Mouse (Mus musculus): Measurements from ENCODE around the gene Uap1l1.
A peak's percentile ranks its signal among the peaks of the same experiment; 100 is the strongest.
"Not testable (repeated sequence)": the region's sequence is repeated elsewhere in the genome, so short reads cannot be mapped to it uniquely, and the experiment has no call there.

The Uap1l1 gene

DNA sequence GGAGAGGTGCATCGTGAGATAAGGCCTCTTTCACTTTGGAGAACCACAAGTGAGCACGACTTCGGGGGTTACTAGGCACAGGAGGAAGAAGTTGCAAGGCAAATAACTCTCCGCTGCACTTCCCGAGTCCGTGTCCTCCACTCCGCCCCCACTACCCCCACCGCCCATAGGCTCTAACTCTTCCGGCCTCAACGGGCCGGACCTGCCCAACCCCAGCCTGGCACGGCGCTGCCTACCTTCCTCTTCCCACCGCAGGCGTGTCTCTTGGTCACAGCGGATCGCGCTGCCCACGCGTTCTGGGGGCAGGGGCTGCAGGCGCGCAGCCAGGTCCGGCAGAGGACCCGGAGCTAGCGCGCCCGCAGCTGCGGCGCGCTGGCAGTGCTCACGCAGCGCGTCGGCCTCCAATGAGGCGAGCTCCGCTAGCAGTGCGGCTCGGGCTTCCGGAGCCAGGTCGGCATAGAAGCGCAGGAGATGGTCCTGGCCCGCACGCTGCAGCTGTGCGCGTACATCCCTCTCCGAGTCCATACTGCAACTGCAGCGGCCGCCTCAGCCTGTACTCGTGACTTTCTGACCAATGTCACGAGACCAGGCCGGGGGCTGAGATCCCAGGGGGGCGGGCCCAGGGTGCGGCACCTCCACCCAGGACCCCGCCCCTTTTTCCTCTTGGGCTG, at the start of gene Uap1l1:
Uap1l1 (minus strand) TSS at position 592 of the 671 bp plus-strand sequence.
- peak; percentile 47 for DNase-seq (ENCODE audit: low spot score)

DNA sequence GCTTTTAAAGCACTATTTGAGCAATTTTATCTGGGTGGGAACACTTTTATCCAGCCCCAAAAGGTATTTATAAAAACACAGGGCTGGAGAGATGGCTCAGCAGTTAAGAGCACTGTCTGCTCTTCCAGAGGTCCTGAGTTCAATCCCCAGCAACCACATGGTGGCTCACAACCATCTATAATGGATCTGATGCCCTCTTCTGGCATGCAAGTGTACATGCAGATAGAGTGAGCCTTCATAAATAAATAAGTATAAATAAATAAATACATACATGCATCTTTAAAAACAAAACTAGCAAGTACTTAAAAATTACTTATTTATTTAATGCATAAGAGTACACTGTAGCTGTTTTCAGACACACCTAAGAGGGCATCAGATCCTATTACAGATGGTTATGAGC, 48.0 kb upstream of the Uap1l1 start:
- DNase-seq (ENCODE audit: low spot score), result not testable (repeated sequence)

DNA sequence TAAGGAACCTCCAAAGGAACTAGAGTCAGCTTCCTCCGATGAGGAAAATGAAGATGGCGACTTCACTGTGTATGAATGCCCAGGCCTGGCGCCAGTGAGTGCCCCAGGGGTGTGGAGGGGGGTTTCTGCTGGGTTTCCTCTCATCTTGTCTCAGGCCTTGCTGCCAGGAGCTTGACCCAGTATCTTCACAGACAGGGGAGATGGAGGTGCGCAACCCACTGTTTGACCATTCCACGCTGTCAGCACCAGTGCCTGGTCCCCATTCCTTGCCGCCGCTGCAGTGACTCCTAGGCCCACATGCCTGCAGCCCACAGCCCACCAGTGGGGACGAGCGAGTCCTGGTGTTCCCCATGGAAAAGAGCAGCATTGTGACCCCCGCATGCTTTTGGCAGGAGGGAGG, 43.4 kb upstream of the Uap1l1 start:
- DNase-seq (ENCODE audit: low spot score), result no peak

DNA sequence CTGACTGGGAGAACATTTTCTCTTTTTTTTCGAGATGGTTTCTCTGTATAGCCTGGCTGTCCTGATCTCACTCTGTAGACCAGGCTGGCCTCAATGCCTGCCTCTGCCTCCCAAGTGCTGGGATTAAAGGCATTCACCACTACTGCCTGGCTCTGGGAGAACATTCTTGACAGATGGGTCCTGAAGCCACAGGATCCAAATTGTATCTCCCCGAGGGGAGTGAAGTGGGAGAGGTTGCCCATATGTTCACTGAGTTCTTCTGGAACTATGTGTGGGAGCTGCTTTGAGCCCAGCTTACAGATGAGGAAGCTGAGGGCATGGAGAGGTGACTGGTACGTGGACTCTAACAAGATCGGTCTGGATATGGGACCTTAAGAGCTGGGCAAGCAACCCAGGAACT, 38.5 kb upstream of the Uap1l1 start:
- DNase-seq (ENCODE audit: low spot score), result no peak

DNA sequence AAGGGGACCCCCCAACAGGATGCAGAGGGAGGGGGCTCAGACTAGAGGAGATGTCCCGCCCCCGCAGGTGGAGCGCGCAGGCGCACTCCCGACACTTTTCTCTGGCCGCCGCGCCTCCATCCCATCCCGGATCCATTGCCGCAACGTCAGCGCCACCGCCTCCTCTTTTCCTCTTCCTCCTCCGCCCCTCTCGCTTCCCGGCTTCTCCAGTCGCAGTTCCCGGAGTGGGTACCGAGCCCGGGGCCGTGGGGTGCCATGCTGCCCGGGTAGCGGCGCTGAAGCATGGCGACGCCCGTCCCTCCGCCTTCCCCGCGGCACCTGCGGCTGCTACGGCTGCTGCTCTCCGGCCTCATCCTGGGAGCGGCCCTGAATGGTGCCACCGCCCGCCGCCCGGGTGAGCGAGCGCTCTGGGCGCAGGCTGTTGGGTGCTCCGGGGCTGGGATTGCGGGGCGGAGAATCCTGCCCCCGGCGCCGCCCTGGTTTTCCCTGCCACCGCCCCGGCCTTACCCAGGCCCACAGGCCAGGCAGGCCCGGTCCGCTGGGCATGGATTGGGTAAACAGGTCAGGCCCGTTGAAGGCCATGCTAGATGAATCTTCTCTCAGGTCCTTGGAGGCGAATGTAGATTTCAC, 37.6 kb upstream of the Uap1l1 start:
- DNase-seq (ENCODE audit: low spot score), result peak; percentile 16

DNA sequence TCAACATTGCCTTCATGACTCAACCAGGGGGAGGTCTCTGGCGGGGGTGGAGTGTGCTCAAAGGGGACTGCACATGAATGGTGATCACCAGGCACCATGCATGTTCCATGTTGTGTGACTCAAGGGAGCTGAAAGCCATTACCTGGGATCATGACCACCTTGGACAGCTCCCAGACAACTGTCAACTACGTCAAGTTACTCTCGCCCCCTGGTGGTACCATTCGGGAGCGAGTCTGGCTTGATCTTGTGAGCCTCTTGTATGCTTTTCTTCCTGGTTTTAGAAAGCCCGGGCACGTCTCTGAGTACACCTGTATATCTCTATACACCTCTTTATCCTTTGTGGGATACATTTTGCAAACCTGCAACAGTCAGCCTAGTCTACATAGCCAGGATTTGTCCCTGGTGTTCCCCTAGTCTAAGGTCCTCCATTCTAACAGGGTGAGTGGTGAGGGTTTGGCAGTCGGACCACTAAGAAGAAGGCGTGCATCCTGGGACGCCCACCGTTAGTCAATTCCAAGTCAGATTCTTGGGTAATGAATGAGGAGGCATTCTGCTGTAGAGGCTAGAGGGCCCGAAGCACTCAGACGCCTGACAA, 37.0 kb upstream of the Uap1l1 start:
- DNase-seq (ENCODE audit: low spot score), result peak; percentile 73

DNA sequence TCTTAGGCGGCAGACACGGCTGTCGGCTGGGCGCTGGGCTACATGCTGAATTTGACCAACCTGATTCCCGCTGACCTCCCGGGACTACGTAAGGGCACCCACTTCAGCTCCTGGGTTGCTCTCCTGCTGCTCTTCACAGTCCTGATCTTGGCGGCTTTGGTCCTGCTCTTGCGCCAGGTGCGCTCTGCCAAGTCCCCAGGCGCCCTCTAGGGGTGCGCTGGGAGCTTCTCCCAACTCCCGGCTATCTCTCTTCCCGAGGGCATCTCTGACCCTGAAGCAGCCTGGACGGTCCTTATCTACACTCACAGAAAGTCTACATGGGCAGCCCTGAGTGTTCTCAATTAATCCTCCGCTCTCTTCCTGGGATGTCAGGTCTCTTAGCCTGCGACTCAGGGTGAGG, 35.3 kb upstream of the Uap1l1 start:
- DNase-seq (ENCODE audit: low spot score), result no peak

- no peak for DNase-seq (ENCODE audit: low spot score)
Measured at GRCm38 (mm10) chr2:25400291-25400690, 34.8 kb upstream of the Uap1l1 start.

DNA sequence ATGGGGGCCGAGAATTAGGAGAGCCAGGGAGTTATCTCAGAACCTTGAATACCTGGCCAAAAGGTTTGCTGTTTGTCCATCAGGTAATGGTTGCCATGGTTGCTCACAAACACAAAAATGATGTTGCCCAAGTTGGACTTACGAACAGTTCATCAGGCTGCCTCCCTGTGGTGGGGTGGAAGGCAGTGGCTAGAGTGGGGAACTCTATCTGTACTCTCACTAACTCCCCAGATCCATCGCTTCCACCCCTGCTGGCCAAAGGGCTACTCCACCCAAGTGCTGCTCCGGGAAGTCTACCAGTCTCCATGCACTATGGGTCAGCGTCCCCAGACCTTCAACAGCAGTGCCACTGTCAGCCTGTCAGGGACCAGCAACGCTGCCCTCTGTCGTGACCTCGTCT, 33.6 kb upstream of the Uap1l1 start, which contains the start of gene Npdc1:
Npdc1 (plus strand) TSS at position 301 of the 400 bp plus-strand sequence.
- DNase-seq (ENCODE audit: low spot score), result no peak

- DNase-seq (ENCODE audit: low spot score), result no peak
Measured at GRCm38 (mm10) chr2:25398065-25398464, 32.6 kb upstream of the Uap1l1 start.

DNA sequence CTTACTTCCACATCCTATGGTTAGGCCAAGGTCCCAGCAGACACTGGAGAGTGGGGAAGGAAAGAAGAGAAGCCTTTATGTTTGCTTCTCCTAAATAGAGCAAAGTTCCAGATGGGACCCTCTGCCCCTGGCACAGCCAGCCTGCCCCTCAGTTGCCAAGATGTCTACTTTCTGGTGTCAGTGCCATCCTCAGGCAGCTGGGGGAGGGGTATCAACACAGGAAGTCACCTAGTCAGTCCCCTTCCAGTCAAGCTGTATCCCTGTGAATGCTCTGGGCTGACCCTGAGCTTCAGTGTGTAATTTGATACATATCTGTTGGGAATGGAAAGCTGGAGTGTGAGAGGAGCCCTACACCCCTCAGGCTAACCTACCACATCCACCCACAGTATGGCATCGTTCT, 31.5 kb upstream of the Uap1l1 start:
- no peak for DNase-seq (ENCODE audit: low spot score)

DNA sequence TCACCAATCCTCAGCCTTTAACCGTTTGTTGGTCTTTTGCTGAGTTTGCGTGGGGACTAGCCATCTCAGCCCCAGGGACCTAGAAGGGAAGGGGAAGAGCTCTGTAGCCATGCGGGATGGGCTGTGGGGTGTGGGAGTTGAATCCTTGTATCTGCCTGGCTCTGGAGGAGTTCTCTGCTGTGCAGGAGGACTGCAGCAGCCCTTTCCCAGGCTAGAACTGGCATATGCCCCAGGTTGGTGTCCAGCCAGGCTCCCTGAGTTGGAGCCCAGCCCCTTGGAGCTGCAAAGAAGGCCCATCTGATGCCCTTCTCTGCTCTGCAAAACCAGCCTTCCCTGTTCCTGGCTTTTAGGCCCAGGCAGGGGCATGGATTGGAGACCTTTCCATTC, 31.1 kb upstream of the Uap1l1 start:
- DNase-seq (ENCODE audit: low spot score), result no peak

DNA sequence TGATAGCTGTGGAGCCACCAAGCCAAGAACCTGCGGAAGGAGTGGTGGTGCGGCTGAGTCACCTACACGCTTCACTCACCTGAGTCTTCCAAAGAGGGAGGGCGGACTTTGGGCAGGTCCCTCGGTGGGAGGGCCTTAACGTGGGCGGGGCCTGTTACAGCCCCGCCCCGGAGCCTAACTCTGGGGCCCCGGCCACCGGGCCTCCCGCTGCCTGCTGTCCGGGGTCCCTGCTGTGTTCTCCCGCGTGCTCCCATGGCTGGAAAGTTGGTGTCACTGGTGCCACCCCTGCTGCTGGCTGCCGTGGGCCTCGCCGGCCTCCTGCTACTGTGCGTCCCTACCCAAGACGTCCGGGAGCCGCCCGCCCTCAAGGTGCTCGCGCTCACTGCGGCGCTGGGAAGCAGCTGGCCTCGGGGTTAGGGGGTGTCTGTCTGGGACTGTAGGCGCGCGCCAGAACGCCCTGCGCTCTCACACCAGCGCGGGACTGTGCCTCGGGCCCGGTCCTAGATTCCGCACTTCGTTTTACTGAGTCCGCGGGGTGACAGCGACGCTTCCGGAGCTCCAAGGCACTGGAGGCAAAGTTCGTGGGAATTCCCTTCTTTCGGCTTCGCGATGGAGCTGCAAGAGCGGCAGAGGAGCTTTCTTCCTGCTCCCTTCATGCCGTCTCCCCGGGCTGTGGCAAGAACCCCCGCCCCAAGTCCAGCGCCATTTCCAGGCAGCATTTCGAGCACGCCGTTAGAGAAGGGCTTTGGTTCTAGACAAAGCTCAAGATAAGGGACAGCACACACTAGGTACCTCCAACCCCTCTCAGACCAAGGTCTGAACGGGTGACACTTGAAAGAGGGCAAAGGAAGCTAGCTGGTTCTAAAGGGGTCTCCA, 30.5 kb upstream of the Uap1l1 start, which contains the start of gene Entpd2:
Entpd2 (plus strand) TSS at position 154 of the 876 bp plus-strand sequence.
- no peak for DNase-seq (ENCODE audit: low spot score)

DNA sequence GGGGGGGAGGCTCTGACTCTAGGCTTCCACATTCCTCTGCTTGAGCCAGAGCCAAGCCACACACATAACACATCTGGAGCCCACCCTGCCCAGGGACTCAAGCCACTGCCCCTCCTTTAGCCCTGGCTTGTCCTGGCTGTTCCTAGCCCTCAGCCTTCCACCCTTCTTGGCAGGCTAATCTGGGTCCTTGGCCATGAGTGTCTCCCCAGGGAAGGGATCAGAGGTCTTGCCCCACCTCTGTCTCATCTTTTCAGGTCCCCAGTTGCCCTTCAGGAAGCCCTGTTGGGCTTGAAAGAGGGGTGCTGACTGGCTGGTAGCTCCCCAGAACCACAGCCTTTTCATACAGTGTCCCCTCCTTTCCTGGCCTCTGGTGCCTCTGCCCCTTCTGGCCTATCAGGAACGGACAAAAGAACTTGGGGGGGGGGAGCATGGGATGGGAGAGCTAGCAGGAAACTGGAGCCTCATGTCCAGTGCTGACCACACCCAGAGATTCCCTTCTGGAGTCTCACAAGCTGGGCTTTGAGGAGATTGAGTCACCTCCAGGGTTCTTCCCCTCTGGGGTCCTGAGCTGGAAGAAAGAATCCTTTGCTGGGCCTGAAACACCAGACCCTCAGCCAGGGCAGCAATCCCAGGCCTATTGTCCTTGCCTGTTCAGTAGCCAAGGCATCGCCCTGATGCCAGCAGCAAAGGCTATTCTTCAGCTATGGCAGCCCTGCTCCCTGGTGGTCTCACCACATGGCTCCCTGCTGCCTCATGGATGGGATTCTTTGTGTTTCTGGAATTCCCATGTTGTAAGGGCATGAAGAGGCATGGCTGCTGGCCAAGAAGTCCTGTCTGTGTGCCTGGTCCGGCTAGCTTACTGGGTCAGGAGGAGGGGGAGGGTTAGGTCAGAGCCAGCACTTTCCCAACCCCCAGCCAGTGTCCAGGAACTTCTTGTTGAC, 29.1 kb upstream of the Uap1l1 start:
- no peak for DNase-seq (ENCODE audit: low spot score)

GRCm38 (mm10) chr2:25391266-25391665, 25.8 kb upstream of the Uap1l1 start:
- DNase-seq (ENCODE audit: low spot score), result no peak

- DNase-seq (ENCODE audit: low spot score), result no peak
Measured at GRCm38 (mm10) chr2:25384492-25384891, 19.0 kb upstream of the Uap1l1 start.

DNA sequence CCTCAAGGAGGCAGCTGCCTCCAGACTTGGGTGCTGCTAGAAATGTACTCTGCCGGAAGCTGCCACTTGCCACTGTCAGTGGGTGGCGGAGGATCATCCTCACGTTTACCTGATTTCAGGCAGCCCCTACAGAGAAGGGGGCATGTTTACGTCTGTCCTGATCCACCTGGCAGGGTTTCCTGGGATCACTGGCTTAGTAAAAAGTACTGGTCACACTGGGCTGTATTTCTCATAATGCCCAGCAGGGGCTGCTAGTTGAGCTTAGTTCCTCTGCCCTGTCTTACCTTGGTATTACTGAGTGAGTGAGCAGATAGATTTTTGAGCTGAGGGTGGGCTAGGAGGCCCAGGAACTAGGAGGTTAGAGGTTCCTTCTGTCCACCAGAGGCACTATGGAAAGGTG, 11.1 kb upstream of the Uap1l1 start:
- peak; percentile 33 for DNase-seq (ENCODE audit: low spot score)

DNA sequence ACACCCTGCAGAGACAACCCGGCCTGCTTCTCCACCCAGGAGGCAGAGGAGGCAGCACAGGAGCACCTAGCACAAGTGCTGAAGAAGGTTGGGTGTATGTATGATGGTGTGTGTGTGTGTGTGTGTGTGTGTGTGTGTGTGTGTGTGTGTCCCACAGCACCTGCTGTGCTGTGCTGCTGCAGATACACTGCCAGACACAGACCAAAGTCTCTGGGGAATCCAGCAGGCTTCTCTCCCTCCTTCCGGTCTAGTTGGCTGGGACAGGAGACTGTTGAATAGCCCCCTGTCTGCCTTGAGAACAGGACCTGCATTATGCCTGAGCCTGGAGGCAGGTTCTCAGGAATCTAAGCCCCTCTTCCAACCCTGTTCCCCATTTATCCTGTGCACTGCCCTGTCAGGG, 7.9 kb upstream of the Uap1l1 start:
- DNase-seq (ENCODE audit: low spot score), result no peak

- DNase-seq (ENCODE audit: low spot score), result no peak
Measured at GRCm38 (mm10) chr2:25372644-25373391, 7.3 kb upstream of the Uap1l1 start.

Measured in T-cell, adult 2 months (primary cell).